Mouse (Mus musculus) heart, embryonic 12.5 days (tissue): ENCODE results near the gene Vmn1r126. TPM values are rescaled to one million over a fixed set of nuclear protein-coding genes. Genes with fewer than 3 reads are reported as not detected.
"Not testable (repeated sequence)": the region's sequence is repeated elsewhere in the genome, so short reads cannot be mapped to it uniquely, and the experiment has no call there.

Source experiments
- ATAC-seq: fragments of 200-750 bp; cut with Nextera tagmentation; 2 replicates; pipeline ENCODE4 v1.8.0; 2017; ENCODE audit warnings: moderate TSS enrichment, moderate library complexity; ENCODE audit not compliant: insufficient number of reproducible peaks, low FRiP score
- H3K27ac ChIP-seq: fragments of 300-500 bp; sonication (generic); 2 replicates; pipeline ENCODE4 v1.5.1; 2016; ENCODE audit warnings: mild to moderate bottlenecking, moderate library complexity; ENCODE audit not compliant: poor library complexity, severe bottlenecking
- H3K27me3 ChIP-seq: fragments of 300-500 bp; sonication (generic); replicated peaks from 2 replicates; pipeline ENCODE4 v1.6.1; 2016; ENCODE audit warnings: mild to moderate bottlenecking, moderate library complexity
- H3K36me3 ChIP-seq: fragments of 300-500 bp; sonication (generic); 2 replicates; pipeline ENCODE4 v1.6.1; 2016; ENCODE audit warnings: mild to moderate bottlenecking, moderate library complexity
- H3K4me1 ChIP-seq: fragments of 300-500 bp; sonication (generic); replicated peaks from 2 replicates; pipeline ENCODE4 v1.6.1; 2016; ENCODE audit warnings: mild to moderate bottlenecking
- H3K4me2 ChIP-seq: fragments of 300-500 bp; sonication (generic); 2 replicates; pipeline ENCODE4 v1.6.1; 2016; ENCODE audit warnings: mild to moderate bottlenecking, moderate library complexity
- H3K4me3 ChIP-seq: fragments of 300-500 bp; sonication (generic); 2 replicates; pipeline ENCODE4 v1.5.1; 2016; ENCODE audit warnings: mild to moderate bottlenecking
- H3K9ac ChIP-seq: fragments of 300-500 bp; sonication (generic); 2 replicates; pipeline ENCODE4 v1.6.1; 2016; ENCODE audit warnings: mild to moderate bottlenecking, moderate library complexity
- H3K9me3 ChIP-seq: fragments of 300-500 bp; sonication (generic); replicated peaks from 2 replicates; pipeline ENCODE4 v1.6.1; 2016; ENCODE audit warnings: mild to moderate bottlenecking, moderate library complexity
- WGBS: fragments of 180-500 bp; shearing (Covaris S2); methylation state at CpG from one replicate; pipeline ENCODE4 v1.1.7; 2016; 5-methylcytosine and 5-hydroxymethylcytosine counted together
- polyA plus RNA-seq: library from polyadenylated mRNA; unstranded; fragments of >200 nt; fragmentation: Nextera tagmentation; extraction: Ambion mirVana; gene quantifications from 2 replicates; pipeline ENCODE4 v1.2.1, GENCODE M21; 2016

Vmn1r126 gene
- not detected in 2 replicates for polyA plus RNA-seq

DNA sequence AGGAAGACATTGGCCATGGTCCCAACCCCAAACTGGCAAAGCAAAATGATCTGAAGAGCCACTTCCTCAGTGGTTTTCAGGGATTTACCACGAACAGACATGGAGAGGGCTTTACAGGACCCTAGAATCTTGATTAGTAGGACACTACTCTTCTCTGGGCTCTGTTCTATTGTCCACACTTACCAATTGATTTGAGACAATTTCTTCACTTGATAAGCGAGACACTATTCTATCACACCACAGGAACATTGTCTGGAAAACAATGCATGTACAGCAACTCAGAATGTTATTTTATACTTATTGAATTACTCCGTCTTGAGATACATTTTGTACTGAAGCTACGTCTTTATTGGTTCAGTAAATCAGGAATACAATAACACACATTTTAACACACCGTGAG lies at the start of gene Vmn1r126:
Gene Vmn1r126, minus strand, starts transcription at position 101 of the 400 bp plus-strand sequence.
- ATAC-seq, H3K4me1 ChIP-seq, H3K36me3 ChIP-seq, H3K9ac ChIP-seq, H3K27me3 ChIP-seq, H3K27ac ChIP-seq, H3K4me2 ChIP-seq, H3K9me3 ChIP-seq, H3K4me3 ChIP-seq: not testable (repeated sequence)
- no CpG with 5 or more reads among the region's 5 CpGs for WGBS

DNA sequence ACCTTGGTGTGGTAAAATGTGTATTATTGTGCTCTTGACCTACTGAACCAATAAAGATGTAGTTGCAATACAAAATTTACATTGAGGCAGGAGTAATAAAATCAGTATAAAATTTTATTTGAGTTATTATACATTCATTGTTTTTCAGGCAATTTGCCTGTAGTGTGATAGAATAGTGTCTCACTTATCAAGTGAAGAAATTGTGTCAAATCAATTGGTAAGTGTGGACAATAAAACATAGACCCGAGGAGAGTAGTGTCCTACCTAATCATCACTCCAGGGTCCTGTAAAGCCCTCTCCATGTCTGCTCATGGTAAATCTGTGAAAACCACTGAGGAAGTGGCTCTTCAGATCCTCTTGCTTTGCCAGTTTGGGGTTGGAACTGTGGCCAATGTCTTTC lies 47.8 kb upstream of the Vmn1r126 start, which contains the start of gene Vmn1r128:
Gene Vmn1r128, plus strand, starts transcription at position 301 of the 400 bp plus-strand sequence.
- not testable (repeated sequence) for H3K9ac ChIP-seq, H3K27me3 ChIP-seq, H3K36me3 ChIP-seq, H3K4me2 ChIP-seq, H3K9me3 ChIP-seq, H3K4me1 ChIP-seq, ATAC-seq, H3K27ac ChIP-seq, H3K4me3 ChIP-seq
- WGBS, result 58% methylated on average over 1 of the region's 1 CpGs

DNA sequence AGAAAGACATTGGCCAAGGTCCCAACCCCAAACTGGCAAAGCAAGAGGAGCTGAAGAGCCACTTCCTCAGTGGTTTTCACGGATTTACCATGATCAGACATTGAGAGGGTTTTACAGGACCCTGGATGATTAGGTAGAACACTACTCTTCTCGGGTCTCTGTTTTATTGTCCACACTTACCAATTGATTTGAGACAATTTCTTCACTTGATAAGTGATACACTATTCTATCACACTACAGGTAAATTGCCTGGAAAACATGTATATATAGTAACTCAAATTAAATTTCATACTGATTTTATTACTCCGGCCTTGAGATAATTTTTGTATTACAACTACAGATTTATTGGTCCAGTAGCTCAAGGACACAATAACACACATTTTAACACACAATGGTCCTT lies 18.5 kb upstream of the Vmn1r126 start, which contains the start of gene Vmn1r127:
Gene Vmn1r127, minus strand, starts transcription at position 101 of the 400 bp plus-strand sequence.
- H3K27ac ChIP-seq, H3K36me3 ChIP-seq, H3K9me3 ChIP-seq, H3K27me3 ChIP-seq, H3K4me2 ChIP-seq, H3K4me1 ChIP-seq, H3K4me3 ChIP-seq, ATAC-seq, H3K9ac ChIP-seq: not testable (repeated sequence)
- no CpG with 5 or more reads among the region's 3 CpGs for WGBS

DNA sequence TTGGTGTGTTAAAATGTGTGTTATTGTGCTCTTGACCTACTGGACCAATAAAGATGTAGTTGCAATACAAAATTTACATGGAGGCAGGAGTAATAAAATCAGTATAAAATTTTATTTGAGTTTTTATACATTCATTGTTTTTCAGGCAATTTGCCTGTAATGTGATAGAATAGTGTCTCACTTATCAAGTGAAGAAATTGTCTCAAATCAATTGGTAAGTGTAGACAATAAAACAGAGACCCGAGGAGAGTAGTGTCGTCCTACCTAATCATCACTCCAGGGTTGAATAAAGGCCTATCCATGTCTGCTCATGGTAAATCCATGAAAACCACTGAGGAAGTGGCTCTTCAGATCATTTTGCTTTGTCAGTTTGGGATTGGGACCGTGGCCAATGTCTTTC lies 29.4 kb downstream of the Vmn1r126 start, which contains the start of gene Vmn1r125:
Gene Vmn1r125, plus strand, starts transcription at position 301 of the 400 bp plus-strand sequence.
- H3K9ac ChIP-seq, H3K4me3 ChIP-seq, H3K27me3 ChIP-seq, ATAC-seq, H3K4me1 ChIP-seq, H3K4me2 ChIP-seq, H3K36me3 ChIP-seq, H3K9me3 ChIP-seq, H3K27ac ChIP-seq: not testable (repeated sequence)
- WGBS, result 66% methylated on average over 3 of the region's 3 CpGs

DNA sequence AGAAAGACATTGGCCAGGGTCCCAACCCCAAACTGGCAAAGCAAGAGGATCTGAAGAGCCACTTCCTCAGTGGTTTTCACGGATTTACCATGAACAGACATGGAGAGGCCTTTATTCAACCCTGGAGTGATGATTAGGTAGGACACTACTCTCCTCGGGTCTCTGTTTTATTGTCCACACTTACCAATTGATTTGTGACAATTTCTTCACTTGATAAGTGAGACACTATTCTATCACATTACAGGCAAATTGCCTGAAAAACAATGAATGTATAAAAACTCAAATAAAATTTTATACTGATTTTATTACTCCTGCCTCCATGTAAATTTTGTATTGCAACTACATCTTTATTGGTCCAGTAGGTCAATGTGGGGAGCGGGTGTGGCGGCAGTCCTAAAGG lies 40.8 kb downstream of the Vmn1r126 start, which contains the start of gene Vmn1r124:
Gene Vmn1r124, minus strand, starts transcription at position 101 of the 400 bp plus-strand sequence.
- H3K27ac ChIP-seq, H3K9me3 ChIP-seq, H3K9ac ChIP-seq, H3K4me1 ChIP-seq, H3K36me3 ChIP-seq, H3K4me3 ChIP-seq, H3K4me2 ChIP-seq, ATAC-seq, H3K27me3 ChIP-seq: not testable (repeated sequence)
- 76% methylated on average over 4 of the region's 4 CpGs for WGBS

Other genes with a start within 250 kb of the Vmn1r126 start
- gene Vmn1r120, start 247.7 kb downstream of the Vmn1r126 start, polyA plus RNA-seq, result not detected in 2 replicates
- gene Vmn1r121, start 203.0 kb downstream of the Vmn1r126 start, polyA plus RNA-seq, result not detected in 2 replicates
- not detected in 2 replicates for gene Vmn1r122, start 167.3 kb downstream of the Vmn1r126 start, polyA plus RNA-seq
- gene Vmn1r123, start 139.3 kb downstream of the Vmn1r126 start, polyA plus RNA-seq, result not detected in 2 replicates
- gene Gm5157, start 111.0 kb downstream of the Vmn1r126 start, polyA plus RNA-seq, result not detected in 2 replicates
- gene Vmn1r124, start 40.9 kb downstream of the Vmn1r126 start, polyA plus RNA-seq, result not detected in 2 replicates
- not detected in 2 replicates for gene Vmn1r125, start 29.3 kb downstream of the Vmn1r126 start, polyA plus RNA-seq
- gene Vmn1r127, start 18.4 kb upstream of the Vmn1r126 start, polyA plus RNA-seq, result not detected in 2 replicates
- gene Vmn1r128, start 47.9 kb upstream of the Vmn1r126 start, polyA plus RNA-seq, result not detected in 2 replicates
- not detected in 2 replicates for gene Vmn1r129, start 59.8 kb upstream of the Vmn1r126 start, polyA plus RNA-seq
- not detected in 2 replicates for gene Gm6882, start 131.3 kb upstream of the Vmn1r126 start, polyA plus RNA-seq
- gene Vmn1r130, start 210.3 kb upstream of the Vmn1r126 start, polyA plus RNA-seq, result not detected in 2 replicates
- not detected in 2 replicates for gene Vmn1r131, start 244.6 kb upstream of the Vmn1r126 start, polyA plus RNA-seq